Mouse (Mus musculus) inflammation-experienced regulatory T-cells, adult 6 months (primary cell): Measurements from ENCODE around the gene Mef2c. TPM values are rescaled to one million over a fixed set of nuclear protein-coding genes. Genes with fewer than 3 reads are reported as not detected.

Experiments
- ATAC-seq: one replicate; pipeline ENCODE4 v1.8.0; 2017
- polyA plus RNA-seq, 3 experiments: library from polyadenylated mRNA; unstranded; fragments of 100-300 nt; shearing (Covaris generic); gene quantifications; one replicate each; pipeline ENCODE4 v1.2.1; 2017

The Mef2c gene
- polyA plus RNA-seq, 3 experiments from 2014 or later, result 0.60 to 6.2 (median 4.6) TPM

DNA sequence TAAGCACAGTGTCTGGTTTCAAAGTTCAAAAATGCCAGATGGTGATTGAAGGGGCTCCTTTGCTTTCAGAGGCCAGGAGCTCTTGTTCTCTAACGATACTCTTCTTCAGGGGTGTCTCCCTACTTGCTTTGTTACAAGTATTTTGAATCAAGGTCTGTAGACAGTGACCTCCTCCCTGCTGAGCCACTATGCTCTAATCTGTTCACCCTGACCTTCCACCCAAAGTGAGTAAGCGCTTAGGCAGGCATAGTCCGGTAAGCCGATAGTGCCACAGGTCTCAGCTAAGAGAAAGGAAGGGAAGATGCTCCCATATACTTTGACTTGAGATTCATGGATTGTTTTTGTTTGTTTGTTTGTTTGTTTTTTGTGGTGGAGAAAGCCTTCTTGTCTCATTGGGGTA lies 69.5 kb downstream of the Mef2c start:
- no peak for ATAC-seq

DNA sequence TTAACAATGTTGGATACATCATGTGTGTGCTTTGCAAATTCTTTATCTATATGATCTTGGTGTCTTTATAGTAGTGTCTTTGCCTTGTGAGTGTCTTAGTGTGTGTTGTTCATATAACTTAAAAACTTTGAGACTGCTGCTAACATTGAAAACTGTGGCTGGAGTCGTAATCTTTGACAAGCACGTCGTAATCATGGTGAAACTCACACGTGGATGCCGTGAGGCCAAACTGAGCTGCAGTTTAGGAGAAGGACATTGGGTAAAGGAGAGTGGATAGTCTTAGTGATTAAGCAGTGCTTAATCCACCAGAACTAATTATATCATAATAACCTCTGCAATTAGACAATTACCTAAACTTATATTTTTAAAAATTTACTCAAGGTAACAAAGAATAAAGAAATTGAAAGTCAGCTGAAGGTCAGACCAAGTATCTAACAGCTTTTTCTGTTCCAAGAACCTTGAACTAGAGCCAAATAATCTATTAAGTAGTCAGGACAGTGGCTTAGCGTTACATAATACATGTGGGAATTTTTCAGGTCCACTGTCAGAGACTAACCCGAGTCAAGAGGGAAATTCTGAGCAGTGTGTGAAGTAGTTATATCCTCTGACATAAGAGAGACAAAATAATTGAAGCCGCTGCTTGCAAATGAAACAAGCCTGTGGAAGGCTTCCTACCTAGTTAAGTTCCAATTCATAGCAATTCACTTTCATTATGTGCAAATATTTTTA lies 70.2 kb downstream of the Mef2c start:
- no peak for ATAC-seq

DNA sequence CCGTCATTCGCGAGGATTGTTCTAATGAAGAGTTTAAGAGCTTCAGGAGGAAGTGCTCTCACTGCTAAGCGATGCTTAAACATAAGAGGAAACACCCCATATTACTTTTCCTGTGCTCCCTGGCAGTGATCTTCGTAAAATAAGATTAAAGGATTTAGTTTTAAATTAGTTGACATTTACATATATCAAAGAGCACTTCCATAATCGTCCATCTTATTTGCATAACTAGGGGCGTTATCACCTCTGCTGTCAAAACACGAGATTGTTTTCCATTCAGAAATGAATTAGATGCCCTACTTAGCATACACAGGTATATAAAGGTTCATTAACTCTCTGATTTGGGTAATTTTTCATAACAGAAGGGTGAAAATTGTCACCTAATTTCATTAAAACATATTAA lies 71.0 kb downstream of the Mef2c start:
- no peak for ATAC-seq

- ATAC-seq, result no peak
Observed at GRCm38 (mm10) chr13:83579410-83579809, 75.6 kb downstream of the Mef2c start.

DNA sequence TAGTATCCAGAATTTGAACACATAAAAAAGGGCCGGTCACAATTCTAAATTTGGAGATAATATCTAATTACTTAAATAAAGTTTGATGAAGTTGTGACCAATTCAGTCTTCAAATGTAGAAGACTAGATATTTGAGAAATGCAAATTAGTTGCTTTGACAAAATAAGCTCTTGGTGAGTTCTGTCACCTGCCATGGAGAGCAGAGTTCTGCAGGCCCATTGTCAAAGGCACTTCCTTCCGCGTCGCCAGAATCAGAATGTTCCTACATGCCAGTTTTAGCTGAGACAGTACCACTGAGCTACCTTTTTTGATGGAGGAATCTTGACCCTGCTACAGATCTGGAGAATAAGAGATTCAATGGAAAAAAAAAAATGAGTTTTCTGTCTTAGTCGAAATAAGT lies 77.0 kb downstream of the Mef2c start:
- no peak for ATAC-seq

GRCm38 (mm10) chr13:83582564-83582963 lies 78.7 kb downstream of the Mef2c start:
- no peak for ATAC-seq

DNA sequence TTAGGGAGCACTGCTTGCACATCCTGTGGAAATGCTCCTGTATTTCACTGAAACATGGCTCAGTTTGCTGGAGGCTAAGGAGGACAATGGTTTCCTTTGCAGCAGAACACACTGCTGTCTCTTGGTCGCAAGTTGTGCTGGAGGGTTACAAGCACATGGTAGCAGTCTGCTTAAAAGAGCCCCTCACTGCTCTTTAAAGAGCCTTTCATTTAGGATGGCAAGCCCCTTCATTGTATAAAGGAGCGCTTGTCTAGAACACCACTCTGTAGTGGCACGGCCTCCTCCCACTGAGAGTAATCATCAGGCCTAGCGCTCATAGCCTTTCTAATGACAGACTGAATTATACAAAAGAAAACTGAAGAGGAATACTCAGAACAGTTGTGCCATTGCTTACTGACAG lies 80.0 kb downstream of the Mef2c start:
- ATAC-seq, result no peak

DNA sequence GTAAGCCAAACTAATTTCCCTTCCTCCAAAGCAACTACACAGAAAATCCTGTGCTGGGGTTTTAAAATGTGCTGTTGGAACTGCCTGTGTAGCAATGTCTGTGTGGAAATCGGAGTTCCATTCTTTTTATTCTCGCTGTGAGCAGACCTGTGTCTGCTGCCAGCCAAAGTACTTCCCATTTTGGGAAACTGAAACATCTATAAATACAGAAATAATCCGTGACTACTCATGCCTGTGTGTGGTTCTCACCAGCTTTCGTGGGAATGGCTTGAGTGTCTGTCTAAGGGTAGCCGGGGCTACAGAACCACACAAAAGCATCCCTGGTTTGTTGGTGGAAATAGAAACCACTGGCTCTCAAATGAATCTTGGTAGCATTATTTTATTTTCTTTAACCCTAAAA lies 81.5 kb downstream of the Mef2c start:
- no peak for ATAC-seq

DNA sequence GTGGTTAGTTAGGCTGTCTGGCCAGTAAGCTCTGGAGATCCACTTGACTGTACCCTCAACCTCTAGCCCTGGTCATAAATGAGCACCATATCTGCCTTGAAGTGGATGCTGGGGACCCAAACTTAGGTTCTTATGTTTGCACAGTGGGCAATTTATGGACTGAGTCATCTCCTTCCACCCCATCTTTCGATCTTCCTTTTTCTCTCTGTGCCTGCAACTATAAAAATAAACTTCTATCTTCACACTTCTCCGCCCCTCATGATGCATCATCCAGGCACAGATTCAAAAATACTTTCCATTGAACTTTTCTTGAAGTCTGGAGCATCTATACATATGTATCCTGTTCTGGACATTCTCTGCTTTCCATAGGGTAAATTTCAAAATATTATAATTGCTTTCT lies 84.4 kb downstream of the Mef2c start:
- ATAC-seq, result no peak

DNA sequence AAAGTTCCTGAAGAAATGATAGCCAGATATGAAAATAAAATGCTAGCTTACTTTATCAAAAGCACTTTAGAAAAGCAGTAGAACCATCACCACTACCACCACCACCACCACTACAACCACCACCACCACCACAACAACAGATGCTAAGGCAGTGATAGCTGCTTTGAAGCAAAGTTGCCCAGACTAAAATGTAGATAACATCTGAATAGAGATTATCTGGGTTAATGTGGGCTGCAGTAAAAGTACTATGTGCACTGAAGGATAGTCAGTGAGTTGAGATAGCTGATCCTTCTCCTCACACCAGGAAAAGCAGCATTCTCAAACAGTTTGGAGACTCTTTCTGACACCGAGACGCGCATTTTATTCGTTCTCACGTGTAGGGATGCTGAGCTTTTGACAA lies 87.1 kb downstream of the Mef2c start:
- no peak for ATAC-seq

- ATAC-seq, result no peak
Observed at GRCm38 (mm10) chr13:83595429-83595828, 91.6 kb downstream of the Mef2c start.

- no peak for ATAC-seq
Observed at GRCm38 (mm10) chr13:83596989-83597738, 93.3 kb downstream of the Mef2c start.

DNA sequence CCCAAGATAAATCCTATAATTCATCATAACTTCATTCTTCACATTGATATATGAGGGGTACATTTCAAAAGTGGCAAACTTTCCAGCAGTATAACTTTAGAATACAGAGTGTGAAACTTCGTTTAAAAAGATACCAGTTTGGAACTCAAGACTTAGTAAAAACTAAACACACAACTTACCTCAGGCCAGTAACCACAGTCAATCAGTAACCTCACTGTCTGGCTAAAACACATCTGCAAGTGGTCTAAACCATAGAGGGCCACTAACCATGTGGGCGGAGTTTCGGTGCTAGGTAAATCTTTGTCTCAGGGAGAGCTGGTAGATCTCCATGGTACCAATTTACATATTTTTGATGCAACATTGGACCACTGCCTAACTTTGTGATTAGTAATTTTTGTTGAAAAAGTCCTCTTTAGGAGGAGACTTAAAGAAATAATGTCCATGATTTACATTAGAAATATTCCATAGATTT lies 93.9 kb downstream of the Mef2c start:
- no peak for ATAC-seq

- no peak for ATAC-seq
Observed at GRCm38 (mm10) chr13:83600301-83600700, 96.5 kb downstream of the Mef2c start.

DNA sequence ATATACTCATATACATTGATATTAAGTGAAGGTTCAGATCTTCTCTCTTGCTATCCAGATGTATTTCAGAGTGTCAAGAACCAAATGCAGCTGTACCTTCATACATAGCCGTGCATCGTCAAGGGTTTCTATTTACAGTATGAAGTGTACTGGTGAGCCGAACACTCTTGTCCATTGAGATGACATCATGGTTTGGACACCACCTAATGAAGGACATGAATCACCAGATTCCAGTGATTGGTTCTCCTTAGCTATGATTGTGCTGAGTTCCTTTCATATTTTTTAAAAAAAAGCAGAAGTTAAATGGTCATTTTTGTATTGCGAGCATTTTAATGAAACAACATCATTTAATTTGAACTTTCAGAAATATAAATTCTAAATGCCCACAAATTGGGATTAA lies 97.9 kb downstream of the Mef2c start:
- no peak for ATAC-seq

DNA sequence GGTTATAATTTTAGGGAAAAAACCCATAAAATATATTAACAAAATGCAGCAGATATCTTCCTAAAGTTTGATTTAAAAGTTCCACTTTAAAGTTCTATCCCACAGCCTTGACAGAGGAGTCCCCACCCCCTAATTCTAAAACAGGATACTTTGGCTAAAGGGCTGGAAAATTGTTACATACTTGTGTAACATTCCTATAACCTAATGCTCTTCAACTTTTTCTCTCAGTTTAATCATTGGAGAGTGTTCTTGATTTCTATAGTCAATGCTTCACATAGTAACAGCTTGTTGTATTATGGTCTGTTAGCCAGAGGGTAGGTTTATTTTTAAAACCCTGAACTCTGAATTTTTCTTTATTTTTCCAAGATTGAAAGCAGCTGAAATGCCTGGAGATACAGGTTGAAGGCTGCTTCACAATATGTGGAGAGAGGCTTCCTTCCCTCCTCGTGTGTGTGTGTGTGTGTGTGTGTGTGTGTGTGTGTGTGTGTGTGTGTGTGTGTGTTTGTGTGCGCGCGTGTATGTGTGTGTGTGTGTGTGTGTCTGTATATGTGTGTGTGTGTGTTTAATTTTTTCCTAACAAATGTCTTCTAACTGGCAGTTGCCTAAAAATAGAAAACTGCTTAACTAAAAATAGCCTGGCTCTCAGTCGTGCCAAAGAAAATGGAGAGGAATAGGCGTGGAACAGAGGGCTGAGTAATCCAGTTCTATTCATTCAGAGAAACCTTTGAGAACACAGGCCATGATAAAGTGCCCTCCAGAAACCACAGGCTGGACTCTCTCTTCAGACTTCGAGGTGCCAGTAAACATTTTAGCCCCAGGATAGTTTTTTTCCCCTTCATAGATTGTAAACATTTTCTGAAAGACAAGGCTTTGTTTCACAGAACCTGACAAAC lies 99.8 kb downstream of the Mef2c start:
- no peak for ATAC-seq

DNA sequence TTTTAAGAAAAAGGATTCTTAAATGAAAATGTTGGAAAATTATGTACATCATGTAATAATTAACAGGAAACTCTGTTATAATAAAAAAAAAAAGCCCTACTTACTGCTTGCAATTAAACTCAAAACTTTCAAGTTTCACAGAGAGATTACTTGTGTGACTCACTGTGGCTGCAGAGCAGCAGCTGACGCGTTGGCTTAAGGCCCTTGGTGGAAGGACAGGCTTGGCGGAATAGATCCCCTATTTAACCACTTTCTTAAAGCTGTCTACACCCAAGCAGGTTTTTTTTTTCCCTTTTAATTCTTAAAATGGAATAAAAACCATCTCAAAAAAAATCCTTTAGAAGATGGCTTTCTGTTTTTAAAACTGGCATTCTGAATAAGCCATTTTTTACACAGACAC lies 100.5 kb downstream of the Mef2c start:
- ATAC-seq, result no peak

DNA sequence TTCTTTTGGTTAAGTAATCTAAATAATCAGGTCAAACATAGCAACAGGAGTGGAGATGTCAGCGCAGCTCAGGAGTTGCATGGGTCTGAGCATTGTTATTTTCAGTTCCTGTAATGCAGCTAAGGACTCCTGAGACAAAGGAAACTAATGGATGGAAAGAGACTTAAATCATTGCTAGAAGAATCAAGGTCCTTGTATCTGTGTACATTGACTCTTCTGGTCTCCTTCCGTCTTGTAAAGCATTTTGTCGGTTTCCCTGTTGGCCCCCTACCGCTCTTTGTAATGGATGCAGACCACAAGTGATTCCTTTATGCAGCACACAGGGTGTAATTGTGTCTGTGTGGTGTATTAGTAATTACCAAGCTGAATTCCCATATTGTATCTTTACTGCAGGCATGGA lies 101.0 kb downstream of the Mef2c start:
- ATAC-seq, result no peak

DNA sequence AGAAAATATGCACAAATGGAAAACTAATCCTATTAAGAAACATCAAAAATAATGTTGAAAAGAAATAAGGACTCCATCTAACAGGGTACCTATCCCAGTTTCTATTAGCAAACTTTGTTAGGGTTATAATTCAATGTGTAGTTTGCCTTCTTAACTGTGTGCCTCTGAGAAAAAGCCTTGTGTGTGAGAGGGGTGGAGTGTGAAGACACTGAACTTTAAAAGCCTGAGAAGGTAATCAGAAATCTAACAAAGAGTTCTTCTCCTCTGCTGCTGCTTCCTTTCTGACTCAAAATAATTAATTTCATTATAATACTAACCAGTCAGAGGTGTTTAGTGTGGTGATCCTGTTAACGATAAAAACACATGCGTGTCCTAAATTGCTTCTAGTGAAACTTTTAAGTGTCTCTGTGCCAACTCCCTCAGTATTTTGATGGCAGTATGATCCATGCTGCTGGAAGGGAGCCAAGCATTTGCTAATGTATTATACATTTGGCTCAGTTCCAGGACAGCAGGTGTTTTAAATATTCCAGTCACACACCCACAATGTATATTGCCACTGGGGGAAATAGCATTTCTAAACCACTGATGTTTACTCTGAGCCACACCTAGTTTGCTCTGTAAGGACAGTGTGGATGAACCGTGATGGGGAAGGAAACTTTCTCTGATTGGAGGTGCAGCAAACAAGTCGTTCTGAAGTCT lies 104.2 kb downstream of the Mef2c start:
- no peak for ATAC-seq

- ATAC-seq, result peak; percentile 73
Observed at GRCm38 (mm10) chr13:83608851-83609516, 105.2 kb downstream of the Mef2c start.

GRCm38 (mm10) chr13:83609517-83609878 lies 105.7 kb downstream of the Mef2c start:
- ATAC-seq, result peak; percentile 51

- no peak for ATAC-seq
Observed at GRCm38 (mm10) chr13:83610124-83610523, 106.3 kb downstream of the Mef2c start.
